Mouse (Mus musculus): ENCODE measurements at regions not wholly inside any gene's neighbourhood (a gene's known extent, or its start where the extent isn't known, plus 50 kb on each side); places are given as distances from the start of the nearest gene placed in this dataset.

- no peak for TF ChIP-seq CTCF (IDR thresholded peaks at IDR 0.05)
- TF ChIP-seq EP300 (IDR thresholded peaks at IDR 0.05), result peak; percentile 59
Measured at GRCm38 (mm10) chr6:145691680-145692079, 54.9 kb upstream of the Rassf8 start.
